Mouse (Mus musculus) macrophage (primary cell): ENCODE data around the gene Grk1. TPM values are rescaled to one million over a fixed set of nuclear protein-coding genes. Genes with fewer than 3 reads are reported as not detected.
A peak's percentile ranks its signal among the peaks of the same experiment; 100 is the strongest.

Experiments
- H3K27ac ChIP-seq: fragments of 350-480 bp; formaldehyde crosslinking; 2 replicates; pipeline ENCODE4 v1.9.0; 2021
- H3K36me3 ChIP-seq: fragments of 350-480 bp; formaldehyde crosslinking; 2 replicates; pipeline ENCODE4 v1.9.0; 2021; ENCODE audit errors: inconsistent target
- H3K4me3 ChIP-seq: fragments of 350-480 bp; formaldehyde crosslinking; 2 replicates; pipeline ENCODE4 v1.9.0; 2021; ENCODE audit errors: inconsistent target
- H3K79me2 ChIP-seq: fragments of 350-480 bp; formaldehyde crosslinking; 2 replicates; pipeline ENCODE4 v1.9.0; 2021; ENCODE audit errors: inconsistent target
- WGBS: methylation state at CpG from one replicate; pipeline ENCODE4 v1.1.7; 2026; ENCODE audit warnings: inconsistent platforms; ENCODE audit not compliant: missing documents; 5-methylcytosine and 5-hydroxymethylcytosine counted together
- polyA plus RNA-seq: library from polyadenylated mRNA; stranded (reverse); fragments of 250-400 nt; gene quantifications from 3 replicates; pipeline ENCODE4 v1.2.4, GENCODE M21; 2018; ENCODE audit warnings: inconsistent platforms
- total RNA-seq, 78 experiments: library from RNA; depleted of rRNA; stranded (reverse); fragments of 250-400 nt; gene quantifications; 1 replicate in 9 of 78; 2 replicates in 24 of 78; 3 replicates in 43 of 78; 4 replicates in 2 of 78; pipeline ENCODE4 v1.2.4; 2018; ENCODE audit warnings: inconsistent platforms in 56 of 78

The Grk1 gene
- total RNA-seq (2018; cell fraction: chromatin; rRNA removed), result under 1 TPM in 12 of 26 experiments, not detected in 14; 0.09 to 0.40 (median 0.15) TPM
- total RNA-seq (2018; cell fraction: cytosol; rRNA removed), result not detected
- under 1 TPM in 3 of 26 experiments, not detected in 23; 0.11 to 0.16 (median 0.11) TPM for total RNA-seq (2018; cell fraction: nucleus; rRNA removed)
- not detected in 3 replicates for polyA plus RNA-seq

- Histone ChIP-seq H3K27ac (no peak within 1 kb of the TSS), H3K79me2 (no peaks in the 10 kb centered on the region), H3K36me3 (no peaks in the 10 kb centered on the region), H3K4me3 (no peak within 1 kb of the TSS)
- 92% methylated on average over 5 of the region's 5 CpGs for WGBS
These were observed at the start of gene Grk1 for GRCm38 (mm10) chr8:13404666-13405131. Gene Grk1 (plus strand): TSS chr8:13405081.

- H3K4me3 ChIP-seq, result no peak overlapping the region
- peaks cover 99% of the 10 kb centered on the region for H3K79me2 ChIP-seq
- peaks cover 38% of the 10 kb centered on the region for H3K36me3 ChIP-seq
- no peak overlapping the region for H3K27ac ChIP-seq
- WGBS, result 88% methylated on average over 6 of the region's 6 CpGs
These were observed 48.7 kb upstream of the Grk1 start for GRCm38 (mm10) chr8:13356221-13356620.

DNA sequence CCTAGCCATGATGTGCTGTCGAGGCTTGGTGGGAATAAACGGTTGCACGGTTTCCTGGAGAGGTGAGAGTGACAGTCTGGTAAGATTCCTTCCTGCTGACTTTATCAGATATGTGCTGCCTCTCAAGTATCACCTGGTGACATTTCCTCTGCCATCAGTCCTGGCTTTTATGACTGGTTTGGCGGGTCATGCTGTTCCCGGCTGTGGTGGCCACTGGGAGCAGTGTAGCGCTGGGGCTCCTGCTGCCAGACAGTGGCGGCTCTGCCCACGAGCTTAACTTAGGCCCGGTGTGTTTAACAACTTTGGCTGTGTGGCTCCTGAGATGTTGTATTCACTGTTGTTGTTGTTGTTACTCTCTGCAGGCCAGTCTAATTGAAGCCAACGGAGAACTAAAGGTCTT is 48.2 kb upstream of the Grk1 start:
- H3K79me2 ChIP-seq, result peaks cover 99% of the 10 kb centered on the region
- H3K4me3 ChIP-seq, result no peak overlapping the region
- WGBS, result 59% methylated on average over 10 of the region's 10 CpGs
- no peak overlapping the region for H3K27ac ChIP-seq
- H3K36me3 ChIP-seq, result peaks cover 42% of the 10 kb centered on the region

GRCm38 (mm10) chr8:13360213-13360612 is 44.7 kb upstream of the Grk1 start:
- Histone ChIP-seq H3K27ac (no peak overlapping the region), H3K79me2 (peaks cover 99% of the 10 kb centered on the region), H3K36me3 (peaks cover 72% of the 10 kb centered on the region), H3K4me3 (no peak overlapping the region)
- 15% methylated on average over 7 of the region's 7 CpGs for WGBS

DNA sequence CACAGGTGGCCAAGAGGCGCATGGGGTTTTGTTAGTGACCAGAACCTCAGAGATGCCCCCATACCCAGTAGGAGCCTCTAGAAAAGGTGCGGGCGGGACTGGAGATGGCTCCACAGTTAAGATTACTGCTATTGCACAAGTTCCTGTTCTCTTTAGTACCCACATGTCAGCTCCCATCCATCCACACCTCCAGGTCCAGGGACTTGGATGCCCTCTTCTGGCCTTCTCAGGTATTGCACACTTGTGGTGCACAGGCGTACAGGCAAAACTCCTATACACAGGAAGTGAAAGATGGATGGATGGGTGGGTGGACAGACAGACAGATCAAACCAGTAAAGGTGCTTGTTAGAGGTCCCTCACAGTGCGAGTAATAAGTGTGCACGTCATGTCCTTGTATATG is 43.0 kb upstream of the Grk1 start:
- peaks cover 73% of the 10 kb centered on the region for H3K36me3 ChIP-seq
- peaks cover 98% of the 10 kb centered on the region for H3K79me2 ChIP-seq
- no peak overlapping the region for H3K27ac ChIP-seq
- WGBS, result 89% methylated on average over 6 of the region's 6 CpGs
- no peak overlapping the region for H3K4me3 ChIP-seq

DNA sequence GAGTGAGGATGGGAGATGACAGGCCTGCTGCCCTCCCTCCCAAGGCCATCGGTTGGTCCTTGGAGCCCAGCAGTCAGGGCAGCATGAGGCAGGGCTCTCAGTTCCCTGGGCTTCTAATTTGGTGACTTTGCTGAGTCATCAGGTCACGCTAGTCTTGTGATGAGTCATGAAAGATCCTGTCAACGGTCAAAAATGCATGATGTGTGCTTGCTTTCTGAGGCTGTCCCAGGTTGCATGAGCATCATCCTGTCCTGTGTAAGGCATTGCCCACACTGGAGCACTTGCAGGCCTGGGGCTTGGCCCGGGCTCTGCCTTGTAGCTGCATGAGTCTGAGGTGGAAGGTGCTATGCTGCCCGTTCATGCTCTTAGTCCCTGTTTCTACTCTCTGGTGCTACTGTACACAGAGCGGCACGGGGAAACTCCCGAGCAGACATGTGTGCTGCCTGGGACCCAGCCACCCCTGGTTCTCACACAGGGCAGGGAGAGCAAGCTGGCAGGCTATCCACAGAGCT is 31.7 kb upstream of the Grk1 start:
- no peaks in the 10 kb centered on the region for H3K79me2 ChIP-seq
- peaks cover 53% of the 10 kb centered on the region; the same call in 1 of the 2 replicates for H3K36me3 ChIP-seq
- no peak overlapping the region for H3K4me3 ChIP-seq
- 67% methylated on average over 8 of the region's 8 CpGs for WGBS
- H3K27ac ChIP-seq, result peak overlapping the region; percentile 19; the same call in 1 of the 2 replicates

DNA sequence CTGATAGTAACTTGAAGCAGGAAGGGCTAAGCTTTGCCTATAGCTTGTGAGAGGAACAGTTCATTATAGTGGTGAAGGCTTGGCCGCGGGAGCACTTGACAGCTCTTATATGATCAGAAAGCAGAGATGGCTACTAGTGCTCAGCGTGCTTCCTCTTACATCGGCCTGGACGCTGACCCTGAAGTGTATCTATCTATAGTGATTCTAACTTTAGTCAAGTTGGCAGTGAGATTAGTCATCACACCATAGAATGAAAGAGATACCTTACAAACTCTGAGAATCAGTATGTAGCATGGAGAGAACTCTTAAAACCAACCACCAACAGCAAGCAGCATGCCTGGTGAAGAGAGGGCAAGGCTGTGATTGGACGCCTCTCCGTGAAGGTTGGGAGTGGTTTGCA is 23.3 kb upstream of the Grk1 start:
- Histone ChIP-seq H3K4me3 (no peak overlapping the region), H3K79me2 (no peaks in the 10 kb centered on the region), H3K27ac (no peak overlapping the region), H3K36me3 (peaks cover 13% of the 10 kb centered on the region; the same call in 1 of the 2 replicates)
- 89% methylated on average over 7 of the region's 7 CpGs for WGBS

DNA sequence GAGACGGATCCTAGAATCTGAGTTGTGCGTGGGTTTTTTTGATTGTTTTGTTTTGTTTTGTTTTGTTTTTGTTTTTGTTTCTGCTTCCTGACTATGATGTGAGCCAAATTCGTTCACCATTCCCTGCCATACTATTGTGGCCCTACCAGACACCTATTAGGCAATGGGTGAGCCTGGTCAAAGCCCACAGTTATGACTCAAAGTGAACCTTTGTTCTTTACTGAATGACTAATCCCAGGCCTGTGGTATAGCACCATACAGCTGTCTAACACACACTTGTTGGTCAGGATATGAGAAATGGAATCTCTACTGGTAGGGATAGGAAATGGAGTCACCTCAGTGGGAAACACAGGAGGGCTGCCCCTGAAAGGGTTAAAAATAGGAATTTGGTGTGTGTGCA is 22.3 kb upstream of the Grk1 start:
- H3K27ac ChIP-seq, result no peak overlapping the region
- H3K79me2 ChIP-seq, result no peaks in the 10 kb centered on the region
- no peak overlapping the region for H3K4me3 ChIP-seq
- H3K36me3 ChIP-seq, result peaks cover 13% of the 10 kb centered on the region; the same call in 1 of the 2 replicates
- WGBS, result 84% methylated on average over 3 of the region's 3 CpGs

DNA sequence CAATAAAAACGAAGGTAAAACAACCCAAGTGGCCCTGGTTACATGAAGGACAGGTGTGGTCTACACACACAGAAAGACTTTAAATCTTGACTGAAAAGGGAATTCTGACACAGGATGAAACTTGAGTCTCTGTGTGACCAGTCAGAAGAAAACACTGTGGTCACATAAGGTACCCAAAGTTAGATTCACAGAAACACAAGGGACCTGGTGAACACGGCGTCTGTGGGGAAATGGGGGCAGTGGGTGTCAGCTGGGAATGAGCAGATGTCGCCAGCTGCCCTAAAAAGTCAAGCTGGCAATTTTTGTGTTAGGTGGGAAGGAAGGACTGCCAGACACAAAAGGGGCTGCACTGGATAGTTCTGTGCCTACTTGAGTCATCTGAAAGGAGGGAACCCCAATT is 21.9 kb upstream of the Grk1 start:
- 95% methylated on average over 4 of the region's 4 CpGs for WGBS
- Histone ChIP-seq H3K36me3 (peaks cover 13% of the 10 kb centered on the region; the same call in 1 of the 2 replicates), H3K4me3 (no peak overlapping the region), H3K79me2 (no peaks in the 10 kb centered on the region), H3K27ac (no peak overlapping the region)

DNA sequence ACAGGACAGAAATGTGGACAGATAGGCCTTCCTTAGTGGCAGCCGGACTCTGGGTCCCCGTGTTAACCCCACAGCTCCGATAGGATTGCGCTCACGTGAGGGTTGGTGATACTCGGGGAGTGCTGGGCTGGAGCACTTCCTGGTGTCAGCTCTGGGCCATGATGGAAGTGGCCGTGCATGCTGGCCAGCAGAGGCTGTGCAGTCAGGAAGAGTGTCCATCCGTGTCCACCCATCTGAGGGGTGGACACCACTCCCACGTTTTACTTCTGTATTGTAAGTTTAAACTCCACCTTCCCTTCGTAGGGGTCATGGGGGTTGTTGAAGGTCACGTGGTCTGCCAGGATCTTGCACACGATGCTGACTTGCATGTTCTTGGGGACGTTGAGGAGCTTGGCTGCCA is 18.5 kb upstream of the Grk1 start:
- Histone ChIP-seq H3K79me2 (no peaks in the 10 kb centered on the region), H3K4me3 (no peak overlapping the region), H3K27ac (no peak overlapping the region), H3K36me3 (no peaks in the 10 kb centered on the region)
- 88% methylated on average over 13 of the region's 13 CpGs for WGBS

DNA sequence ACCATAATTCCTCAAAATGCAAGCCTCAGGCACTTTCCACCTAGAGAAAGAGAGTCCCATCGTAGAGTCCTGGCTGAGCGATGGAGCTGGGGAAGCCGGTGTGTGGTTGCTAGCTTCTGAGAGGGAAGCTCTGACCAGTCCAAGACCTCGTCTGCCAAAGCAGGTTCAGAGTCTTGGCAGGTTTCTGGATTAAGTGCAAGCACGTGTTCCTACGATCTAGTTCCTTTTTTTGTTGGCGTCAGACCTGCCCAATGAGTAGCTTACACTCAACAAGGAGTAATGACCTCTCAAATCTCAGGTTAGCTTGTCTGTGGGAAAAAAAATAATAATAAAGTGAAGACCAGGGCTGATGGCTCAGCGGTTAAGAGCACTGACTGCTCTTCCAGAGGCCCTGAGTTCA is 17.2 kb upstream of the Grk1 start:
- 16% methylated on average over 8 of the region's 8 CpGs for WGBS
- Histone ChIP-seq H3K79me2 (no peaks in the 10 kb centered on the region), H3K4me3 (no peak overlapping the region)

DNA sequence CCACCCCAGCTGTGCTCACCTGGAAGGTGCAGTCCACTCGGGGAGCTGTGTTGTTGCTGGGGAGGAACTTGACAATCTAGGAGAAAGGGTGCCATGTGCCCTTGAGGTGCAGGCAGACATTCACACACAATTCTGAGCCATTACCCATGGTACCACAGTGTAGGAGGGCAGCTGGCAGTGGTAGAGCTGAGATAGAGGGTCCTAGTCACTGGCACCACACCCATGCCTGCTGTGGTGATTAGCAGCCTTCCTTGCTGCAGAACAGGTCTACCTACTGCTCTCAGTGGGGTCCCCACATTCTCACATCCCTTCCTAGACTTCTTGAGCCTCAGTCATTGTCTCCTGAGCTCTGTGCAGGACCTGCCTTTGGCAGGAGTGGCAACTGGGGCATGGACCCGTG is 16.1 kb upstream of the Grk1 start:
- Histone ChIP-seq H3K36me3 (no peaks in the 10 kb centered on the region), H3K79me2 (no peaks in the 10 kb centered on the region), H3K4me3 (no peak overlapping the region), H3K27ac (no peak overlapping the region)
- 78% methylated on average over 2 of the region's 2 CpGs for WGBS

More for the DNA sequence above, 17.2 kb upstream of the Grk1 start:
- Histone ChIP-seq H3K27ac (no peak overlapping the region), H3K36me3 (no peaks in the 10 kb centered on the region)

DNA sequence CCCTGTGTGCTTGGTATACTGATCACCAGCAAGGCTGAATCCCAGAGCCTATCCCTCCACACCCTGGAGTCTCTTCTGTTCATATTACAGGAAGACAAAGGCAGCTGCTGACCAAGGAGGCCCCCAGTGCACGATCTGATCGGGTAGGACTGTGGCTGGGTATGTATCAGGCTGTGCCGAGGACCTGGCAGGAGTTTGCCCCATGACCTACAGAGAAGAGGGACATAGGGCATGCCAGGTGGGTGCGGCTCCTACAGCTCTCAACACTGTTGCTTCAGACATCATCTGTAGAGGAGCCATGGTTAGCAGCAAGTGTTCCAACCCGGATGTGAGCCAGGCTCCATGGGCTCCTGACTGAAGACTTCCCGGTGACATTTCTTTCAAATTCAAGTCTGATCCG is 11.0 kb upstream of the Grk1 start:
- Histone ChIP-seq H3K36me3 (no peaks in the 10 kb centered on the region), H3K27ac (no peak overlapping the region), H3K4me3 (no peak overlapping the region), H3K79me2 (no peaks in the 10 kb centered on the region)
- 90% methylated on average over 7 of the region's 7 CpGs for WGBS

GRCm38 (mm10) chr8:13396725-13397124 is 8.2 kb upstream of the Grk1 start, which contains the start of gene Atp4b:
Gene Atp4b (minus strand): TSS chr8:13396825.
- WGBS, result 89% methylated on average over 5 of the region's 5 CpGs

GRCm38 (mm10) chr8:13403517-13403916 is 1.4 kb upstream of the Grk1 start:
- Histone ChIP-seq H3K79me2 (no peaks in the 10 kb centered on the region), H3K36me3 (no peaks in the 10 kb centered on the region), H3K4me3 (no peak overlapping the region), H3K27ac (no peak overlapping the region)
- WGBS, result 88% methylated on average over 6 of the region's 6 CpGs

More at GRCm38 (mm10) chr8:13396725-13397124, 8.2 kb upstream of the Grk1 start, which contains the start of gene Atp4b:
- Histone ChIP-seq H3K79me2 (no peaks in the 10 kb centered on the region), H3K36me3 (no peaks in the 10 kb centered on the region), H3K27ac (no peak within 1 kb of the TSS), H3K4me3 (no peak within 1 kb of the TSS)
